Mouse (Mus musculus) cerebellum, adult 18-20 months (tissue): ENCODE measurements at regions not wholly inside any gene's neighbourhood (a gene's known extent, or its start where the extent isn't known, plus 50 kb on each side); places are given as distances from the start of the nearest gene placed in this dataset.

Experiments used
- DNase-seq, 2 experiments: peaks; one replicate each; pipeline ENCODE4 v3.0.0; 2021

DNA sequence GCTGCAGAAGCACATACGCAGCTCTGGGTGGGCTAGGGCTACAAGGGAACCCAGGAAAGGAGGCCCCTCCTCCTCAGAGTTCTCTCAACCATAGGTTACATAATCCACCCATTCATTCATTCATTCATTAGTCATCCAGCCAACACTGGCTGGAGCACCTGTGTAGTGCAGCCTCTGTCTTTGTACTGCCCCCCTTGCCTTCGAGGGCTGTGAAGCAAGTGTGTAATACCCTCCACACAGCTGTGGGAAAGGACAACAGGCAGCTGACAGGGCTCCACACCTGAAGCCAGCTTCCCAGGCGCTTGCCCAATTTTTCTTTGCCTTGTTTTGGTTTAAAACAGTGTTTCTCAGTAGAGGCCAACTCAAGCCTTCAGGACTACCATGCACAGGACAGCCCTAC lies 285.0 kb upstream of the Runx1 start:
- no peak for DNase-seq

DNA sequence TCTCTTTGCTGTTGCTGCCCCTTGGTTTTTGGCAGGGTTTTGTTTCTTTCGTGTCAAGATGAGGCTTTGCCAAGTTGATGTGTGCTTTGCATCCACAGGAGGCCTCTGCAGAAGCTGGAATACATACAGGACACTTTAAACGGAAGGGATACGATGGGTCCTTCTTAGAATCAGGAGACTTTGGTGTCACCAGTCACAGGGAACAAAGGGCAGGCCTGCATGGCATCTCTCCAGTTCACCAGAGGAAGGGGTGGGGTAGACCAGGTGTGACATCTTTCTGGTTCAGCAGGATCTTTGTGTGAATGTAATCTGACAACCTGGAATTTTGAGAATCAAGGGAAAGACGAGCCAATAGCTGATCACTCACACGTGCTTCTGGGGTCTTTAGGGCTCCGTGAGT lies 284.5 kb upstream of the Runx1 start:
- DNase-seq, result no peak

- DNase-seq, result no peak
Observed at GRCm38 (mm10) chr16:93109683-93110407, 283.9 kb upstream of the Runx1 start.

GRCm38 (mm10) chr16:93107524-93107845 lies 281.5 kb upstream of the Runx1 start:
- no peak for DNase-seq

DNA sequence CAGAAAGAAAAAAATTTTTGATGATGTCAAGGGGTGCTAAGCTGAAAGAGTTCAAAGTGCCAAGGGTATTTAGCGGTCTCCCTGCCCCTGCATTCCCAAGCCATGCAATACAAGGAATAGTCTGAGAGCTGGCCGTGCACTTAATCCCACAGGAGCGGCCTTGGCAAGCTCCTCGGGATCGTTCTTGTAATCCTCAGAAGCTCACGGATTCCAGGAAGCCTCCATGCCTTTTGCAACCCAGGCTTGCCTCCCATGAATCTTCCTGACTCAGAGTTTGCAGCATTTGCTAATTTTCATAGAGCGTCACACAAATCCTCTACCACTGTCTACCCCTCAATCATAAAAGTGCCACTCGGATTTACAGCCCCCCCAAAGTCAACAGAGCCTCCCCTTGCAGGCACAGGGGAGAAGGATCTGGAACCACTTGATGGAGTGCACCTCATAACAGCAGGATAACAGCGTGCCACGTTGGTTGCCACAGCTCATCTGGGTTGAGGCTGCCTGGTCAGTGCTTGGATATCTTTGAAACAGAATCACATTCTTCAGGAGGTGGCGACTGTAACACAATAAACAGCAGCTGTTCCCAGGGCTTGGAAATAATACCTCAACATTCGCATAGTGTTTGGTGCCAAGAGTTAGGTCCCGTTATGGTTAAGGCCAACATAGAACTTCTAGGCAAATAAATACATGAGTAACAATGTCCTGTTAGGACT lies 281.0 kb upstream of the Runx1 start:
- DNase-seq, result no peak

- DNase-seq, result no peak
Observed at GRCm38 (mm10) chr16:93102174-93102573, 276.2 kb upstream of the Runx1 start.

DNA sequence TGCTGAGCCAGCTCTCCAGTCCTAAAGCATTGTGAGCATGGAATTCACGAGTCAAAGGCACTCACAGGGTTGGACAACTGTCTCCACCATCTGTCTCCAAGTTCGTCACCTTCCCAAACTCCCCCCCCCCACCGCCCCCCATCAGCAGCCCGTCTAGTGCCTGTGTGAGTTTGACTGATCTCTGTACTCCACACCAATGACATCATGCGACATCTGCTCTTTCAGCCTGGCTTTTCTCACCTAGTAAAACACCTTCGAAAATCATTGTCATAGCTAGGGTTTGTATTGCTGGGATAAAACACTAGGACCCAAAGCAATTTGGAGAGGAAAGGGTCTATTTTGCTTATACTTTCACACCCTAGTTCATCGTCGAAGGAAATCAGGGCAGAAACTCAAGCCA lies 272.1 kb upstream of the Runx1 start:
- DNase-seq, result no peak

DNA sequence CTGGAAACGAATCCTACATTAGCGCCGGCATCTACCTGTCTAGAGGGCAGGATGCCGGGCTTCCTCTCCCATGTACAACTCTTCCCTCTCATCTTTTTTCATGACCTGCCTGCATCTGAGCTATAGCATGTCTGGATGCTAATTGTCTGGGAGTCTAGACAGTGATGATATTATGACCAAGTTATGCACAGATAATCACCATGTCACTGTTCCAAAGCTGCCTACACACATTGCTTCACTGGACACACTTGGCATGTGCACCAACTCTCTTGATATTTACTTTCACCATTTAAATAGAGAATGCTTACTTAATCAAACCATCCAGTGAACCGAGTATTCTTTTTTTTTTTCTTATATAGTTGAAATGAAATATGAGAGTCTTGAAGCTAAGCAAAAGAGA lies 270.2 kb upstream of the Runx1 start:
- DNase-seq, result no peak

GRCm38 (mm10) chr16:93092796-93093195 lies 266.8 kb upstream of the Runx1 start:
- DNase-seq, result no peak

GRCm38 (mm10) chr16:93085227-93085883 lies 259.4 kb upstream of the Runx1 start:
- DNase-seq, result no peak

DNA sequence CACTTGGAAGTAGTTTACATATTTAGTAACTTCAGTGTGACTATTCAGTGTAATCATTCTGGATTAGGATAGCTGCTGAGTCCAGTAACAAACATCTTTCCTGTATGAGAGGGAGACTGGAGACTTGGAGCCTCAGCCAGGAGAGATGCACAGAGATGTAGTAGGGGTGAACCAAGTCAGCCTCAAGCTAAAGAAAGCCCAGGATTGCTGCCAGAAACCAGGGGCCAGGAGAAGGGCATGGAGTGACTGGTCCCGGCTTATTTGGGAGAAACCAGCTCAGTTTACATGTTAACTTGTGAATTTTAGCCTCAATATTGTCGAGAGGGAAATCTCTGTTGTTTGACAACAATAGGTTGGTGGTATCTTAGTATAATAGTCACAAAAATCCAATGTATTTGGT lies 257.8 kb upstream of the Runx1 start:
- no peak for DNase-seq

- DNase-seq, result no peak
Observed at GRCm38 (mm10) chr16:93083142-93083541, 257.2 kb upstream of the Runx1 start.

DNA sequence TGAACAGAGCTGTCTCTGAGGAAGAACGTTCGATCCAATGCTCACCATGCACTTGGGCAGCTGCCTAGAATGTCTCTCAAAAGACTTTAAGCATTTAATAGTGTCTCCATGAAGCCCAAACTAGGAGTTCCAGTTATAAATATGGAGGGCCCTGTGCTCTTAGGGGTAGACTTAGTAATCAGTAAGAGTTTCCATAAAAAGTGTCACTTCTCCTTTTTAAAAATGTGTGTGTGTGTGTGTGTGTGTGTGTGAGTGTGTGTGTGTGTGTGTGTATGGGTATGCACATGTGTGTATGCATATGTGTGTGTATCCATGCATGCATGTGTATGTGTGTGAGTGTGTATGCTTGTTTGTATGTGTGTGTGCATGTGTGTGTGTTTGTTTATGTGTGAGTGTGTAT lies 255.6 kb upstream of the Runx1 start:
- DNase-seq, result no peak

GRCm38 (mm10) chr16:93079660-93080390 lies 253.9 kb upstream of the Runx1 start:
- no peak for DNase-seq

- DNase-seq, result no peak
Observed at GRCm38 (mm10) chr16:93078909-93079308, 253.0 kb upstream of the Runx1 start.

GRCm38 (mm10) chr16:93075488-93075887 lies 249.5 kb upstream of the Runx1 start:
- no peak for DNase-seq

GRCm38 (mm10) chr16:93072156-93072555 lies 246.2 kb upstream of the Runx1 start:
- DNase-seq, result peak in 1 of 2 experiments; percentile 5

DNA sequence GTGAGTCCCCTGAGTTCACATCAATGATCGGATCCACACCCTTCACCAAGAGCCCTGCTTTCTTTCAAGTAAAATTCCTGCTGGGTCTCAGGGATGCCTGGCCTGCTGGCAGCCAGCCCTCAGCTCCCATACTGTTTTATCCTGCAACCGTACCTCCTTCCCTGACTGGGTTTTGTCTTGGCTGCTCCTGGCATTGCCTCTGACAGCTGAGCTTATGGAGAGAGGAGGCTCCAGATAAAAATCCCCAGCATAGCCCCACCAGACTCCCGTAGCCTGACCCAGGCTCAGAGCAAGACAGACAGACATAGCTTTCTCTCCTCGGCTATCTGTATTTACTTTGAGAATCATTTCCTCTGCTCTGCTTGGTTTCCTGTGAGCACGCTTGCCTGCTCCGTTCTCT lies 245.8 kb upstream of the Runx1 start:
- no peak for DNase-seq

DNA sequence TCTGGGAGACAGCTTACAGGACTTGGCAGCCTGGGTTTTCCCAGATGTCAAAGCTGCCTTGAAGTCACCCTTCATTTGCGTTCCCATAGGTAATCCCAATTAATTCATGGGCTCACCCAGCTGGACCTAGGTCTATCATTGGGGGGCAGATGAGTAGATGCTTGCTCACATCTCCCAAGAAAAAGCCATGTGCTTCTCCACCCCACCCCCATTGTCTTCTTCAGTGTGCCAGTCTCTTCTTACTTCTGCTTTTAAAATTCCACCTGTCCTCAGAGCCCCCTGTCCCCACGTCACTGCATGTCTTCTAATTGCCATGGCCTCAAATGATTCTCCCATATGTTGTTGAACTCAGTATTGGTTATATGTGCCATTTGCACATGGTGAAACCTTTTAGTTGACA lies 240.9 kb upstream of the Runx1 start:
- DNase-seq, result no peak

DNA sequence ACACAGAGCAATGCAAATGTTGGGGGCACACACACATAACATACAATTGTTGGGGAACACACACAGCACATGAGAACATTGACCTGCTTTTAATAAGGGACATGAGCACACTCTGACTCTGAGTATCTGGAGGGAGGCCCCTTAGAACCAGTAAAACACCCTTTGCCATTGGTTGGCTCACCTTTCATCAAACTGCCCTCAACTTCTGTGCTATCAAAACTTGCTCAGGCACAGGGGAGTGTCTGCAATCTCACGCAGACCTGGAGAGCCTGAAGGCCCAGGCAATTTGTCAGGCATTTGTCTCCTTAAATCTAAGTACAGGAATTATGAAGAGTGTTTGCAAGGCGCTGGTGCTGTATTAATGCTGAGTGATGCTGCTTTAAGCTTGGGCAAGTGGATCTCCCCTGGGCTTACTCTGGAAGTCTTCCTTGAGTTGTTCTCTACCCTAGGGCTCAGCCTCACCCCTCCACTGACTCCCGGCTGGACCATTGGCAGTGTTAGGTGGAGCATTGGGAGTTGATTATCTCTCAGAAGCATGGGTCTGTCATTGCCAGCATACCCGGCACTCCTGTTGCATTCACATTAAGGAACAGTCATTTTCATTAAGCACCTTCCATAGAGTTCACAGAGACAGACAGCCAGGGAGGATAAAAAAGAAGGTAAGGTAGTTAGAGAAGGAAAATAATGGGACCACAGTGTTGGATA lies 235.7 kb upstream of the Runx1 start:
- no peak for DNase-seq

- no peak for DNase-seq
Observed at GRCm38 (mm10) chr16:93056295-93056694, 230.3 kb upstream of the Runx1 start.

- DNase-seq, result no peak
Observed at GRCm38 (mm10) chr16:93055545-93055944, 229.6 kb upstream of the Runx1 start.

GRCm38 (mm10) chr16:93051233-93051632 lies 225.3 kb upstream of the Runx1 start:
- no peak for DNase-seq
